Mouse (Mus musculus) gonadal fat pad, adult 2 months (tissue): Measurements from ENCODE around the gene Fbrs. TPM values are rescaled to one million over a fixed set of nuclear protein-coding genes. Genes with fewer than 3 reads are reported as not detected.
"Not testable (repeated sequence)": the region's sequence is repeated elsewhere in the genome, so short reads cannot be mapped to it uniquely, and the experiment has no call there.

Source experiments
- DNase-seq: peaks from one replicate; pipeline ENCODE4 v3.0.0-alpha.2; 2012; ENCODE audit warnings: low read depth
- polyA plus RNA-seq: library from polyadenylated mRNA; depleted of rRNA; stranded (reverse); fragments of >200 nt; gene quantifications from 2 replicates; pipeline ENCODE4 v1.2.3, GENCODE M21; 2012; rRNA removed

Gene Fbrs
- polyA plus RNA-seq = 15.3 and 27.5 TPM in 2 replicates

GRCm38 (mm10) chr7:127478635-127479317 lies at the start of gene Fbrs:
Gene Fbrs, plus strand, starts transcription at chr7:127479199.
- no peak for DNase-seq

- no peak for DNase-seq
These were observed 43.8 kb upstream of the Fbrs start for GRCm38 (mm10) chr7:127435206-127435605.

- DNase-seq = no peak
These were observed 41.3 kb upstream of the Fbrs start for GRCm38 (mm10) chr7:127437724-127438123.

DNA sequence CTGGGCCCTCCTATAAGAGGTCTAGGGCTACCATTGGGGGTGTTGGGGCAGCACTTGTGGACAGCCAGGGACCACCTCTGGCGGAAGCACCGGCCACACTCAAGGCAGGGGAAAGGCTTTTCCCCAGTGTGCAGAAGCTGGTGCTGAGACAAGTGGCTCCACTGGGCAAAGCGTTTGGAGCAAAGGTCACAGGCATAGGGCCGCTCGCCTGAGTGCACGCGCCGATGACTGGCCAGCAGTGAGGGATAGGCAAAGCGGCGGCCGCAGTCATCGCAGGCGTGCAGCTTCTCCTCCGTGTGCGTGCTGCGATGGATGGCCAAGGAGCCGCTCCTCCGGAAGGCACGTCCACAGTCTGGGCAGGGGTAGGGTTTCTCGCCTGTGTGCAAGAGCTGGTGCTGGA lies 35.0 kb upstream of the Fbrs start:
- no peak for DNase-seq

DNA sequence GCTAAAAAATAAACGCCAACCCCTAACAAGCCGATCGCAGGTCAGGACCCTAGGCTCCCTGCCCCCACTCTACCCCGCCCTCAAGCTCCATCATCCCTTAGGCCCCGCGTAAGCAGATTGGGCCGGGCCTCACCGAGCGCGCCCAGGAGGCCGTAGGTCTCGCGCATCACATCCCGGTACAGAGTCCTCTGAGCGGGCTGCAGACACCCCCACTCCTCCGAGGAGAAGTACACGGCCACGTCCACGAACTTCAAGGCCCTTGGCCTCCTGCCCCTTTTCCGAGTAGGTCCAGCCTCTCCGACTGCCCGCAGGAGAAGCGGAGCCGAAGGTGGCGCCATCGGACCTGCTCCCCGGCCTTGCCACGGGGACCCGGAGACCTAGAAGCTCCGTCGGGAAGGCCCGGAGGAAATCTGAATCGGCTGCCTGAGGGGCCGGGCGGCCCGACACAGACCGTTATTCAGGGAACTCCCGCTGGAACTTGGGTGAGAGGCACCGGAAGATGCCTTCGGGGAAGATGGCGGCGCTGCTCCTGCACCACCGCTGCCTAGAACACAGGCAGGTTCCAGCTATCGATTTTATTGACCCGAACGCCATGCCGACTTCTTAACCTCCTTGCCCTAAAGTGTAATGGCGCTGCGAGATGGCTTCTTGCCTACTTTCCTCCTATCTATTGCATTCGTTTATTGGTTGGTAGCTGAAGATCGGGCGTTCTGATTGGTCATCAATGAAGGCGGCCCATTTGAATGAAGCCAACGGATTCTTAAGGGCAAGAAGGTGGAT lies 30.3 kb upstream of the Fbrs start, which contains the start of gene Zfp689:
Zfp689 (minus strand) TSS at position 638 of the 780 bp plus-strand sequence.
- DNase-seq = peak; percentile 97

DNA sequence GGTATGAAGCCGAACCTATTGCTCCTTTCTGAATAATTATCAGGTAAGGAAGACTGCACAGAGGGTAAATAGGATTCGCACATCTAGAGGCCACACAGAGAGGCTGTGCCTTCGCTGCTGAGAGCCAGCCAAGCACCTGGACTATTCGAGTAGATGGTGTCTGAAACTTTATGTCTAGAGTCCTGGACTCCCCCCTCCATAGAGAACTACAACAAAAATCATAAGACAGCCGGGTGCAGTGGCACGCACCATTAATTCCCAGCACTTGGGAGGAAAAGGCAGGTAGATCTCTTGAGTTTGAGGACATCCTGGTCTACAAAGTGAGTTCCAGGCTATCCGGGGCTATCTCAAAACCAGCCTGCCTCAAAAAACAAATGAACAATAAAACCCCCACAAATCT lies 29.0 kb upstream of the Fbrs start:
- no peak for DNase-seq

DNA sequence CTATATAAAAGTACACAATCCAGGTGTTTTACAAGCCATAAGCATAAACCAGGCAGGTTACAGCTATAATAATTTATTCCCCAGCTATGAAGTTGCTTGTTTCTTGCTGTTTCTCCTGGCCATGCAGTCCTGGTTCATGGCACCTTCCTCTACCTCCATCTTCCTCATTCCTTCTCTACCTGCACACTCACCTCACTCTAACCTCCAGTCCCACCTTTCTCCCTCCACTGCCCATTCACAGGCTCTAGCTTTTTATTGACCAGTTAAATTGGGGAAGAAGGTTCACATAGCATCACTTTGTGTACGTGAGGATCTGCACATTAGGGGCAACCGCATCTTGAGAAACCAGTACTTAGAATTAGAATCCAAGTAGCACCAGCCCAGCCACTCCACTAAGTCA lies 25.9 kb upstream of the Fbrs start:
- no peak for DNase-seq

DNA sequence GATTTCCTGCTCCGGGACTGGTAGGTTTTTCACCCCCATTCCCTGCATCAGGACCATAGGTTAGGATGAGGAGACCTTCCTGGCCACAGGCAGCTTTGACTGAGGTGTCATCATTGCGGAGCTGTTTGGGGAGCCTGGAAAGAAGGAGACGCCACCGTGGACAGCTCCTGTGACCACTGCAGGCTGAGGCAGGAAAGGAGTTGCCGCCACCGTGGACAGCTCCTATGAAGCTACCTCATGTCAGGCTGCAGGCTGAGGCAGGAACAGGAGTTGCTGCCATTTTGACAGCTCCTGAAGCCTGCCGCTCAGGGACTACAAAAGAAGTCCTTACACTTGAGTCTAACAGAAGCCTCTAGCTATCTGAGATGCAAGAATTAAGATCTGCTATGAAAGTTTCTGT lies 24.1 kb upstream of the Fbrs start:
- DNase-seq = no peak

- DNase-seq = not testable (repeated sequence)
These were observed 20.5 kb upstream of the Fbrs start for GRCm38 (mm10) chr7:127458371-127459122.

- not testable (repeated sequence) for DNase-seq
These were observed 19.7 kb upstream of the Fbrs start, which contains the start of gene Prr14 for GRCm38 (mm10) chr7:127459311-127459710. Gene Prr14, plus strand, starts transcription at chr7:127459611.

DNA sequence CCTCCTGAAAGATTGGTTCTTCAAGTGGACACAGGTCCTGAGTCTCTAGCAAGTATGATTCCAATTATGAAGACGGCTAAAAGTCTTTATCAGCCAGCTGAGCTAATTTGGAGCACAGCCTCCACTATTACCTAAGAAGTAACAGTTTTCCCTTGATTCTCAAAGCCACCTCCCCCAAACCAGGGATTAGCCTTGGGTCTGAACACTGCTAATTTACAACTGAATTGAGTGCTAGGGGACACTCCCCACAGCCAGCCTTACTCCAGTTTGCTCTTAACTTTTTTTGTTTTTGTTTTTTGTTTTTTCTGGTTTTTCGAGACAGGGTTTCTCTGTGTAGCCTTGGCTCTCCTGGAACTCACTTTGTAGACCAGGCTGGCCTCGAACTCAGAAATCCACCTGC lies 13.8 kb upstream of the Fbrs start:
- no peak for DNase-seq

DNA sequence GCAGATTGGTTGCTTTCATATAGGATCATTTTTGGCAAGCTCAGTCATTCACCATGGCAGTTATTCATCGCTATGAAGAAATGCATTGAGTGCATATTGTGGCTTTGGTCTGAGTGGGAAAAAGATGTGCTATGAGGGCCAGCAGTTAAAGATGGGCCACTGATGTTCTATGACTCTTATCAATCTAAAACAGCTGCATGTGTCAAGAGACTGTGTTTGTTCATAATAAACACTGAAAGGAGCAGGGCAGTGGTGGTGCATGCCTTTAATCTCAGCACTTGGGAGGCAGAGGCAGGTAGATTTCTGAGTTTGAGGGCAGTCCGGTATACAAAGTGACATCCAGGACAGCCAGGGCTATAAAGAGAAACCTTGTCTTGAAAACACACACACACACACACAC lies 13.3 kb upstream of the Fbrs start:
- DNase-seq = not testable (repeated sequence)

- no peak for DNase-seq
These were observed 12.4 kb upstream of the Fbrs start for GRCm38 (mm10) chr7:127466606-127467005.

- no peak for DNase-seq
These were observed 8.8 kb upstream of the Fbrs start for GRCm38 (mm10) chr7:127470011-127470715.

DNA sequence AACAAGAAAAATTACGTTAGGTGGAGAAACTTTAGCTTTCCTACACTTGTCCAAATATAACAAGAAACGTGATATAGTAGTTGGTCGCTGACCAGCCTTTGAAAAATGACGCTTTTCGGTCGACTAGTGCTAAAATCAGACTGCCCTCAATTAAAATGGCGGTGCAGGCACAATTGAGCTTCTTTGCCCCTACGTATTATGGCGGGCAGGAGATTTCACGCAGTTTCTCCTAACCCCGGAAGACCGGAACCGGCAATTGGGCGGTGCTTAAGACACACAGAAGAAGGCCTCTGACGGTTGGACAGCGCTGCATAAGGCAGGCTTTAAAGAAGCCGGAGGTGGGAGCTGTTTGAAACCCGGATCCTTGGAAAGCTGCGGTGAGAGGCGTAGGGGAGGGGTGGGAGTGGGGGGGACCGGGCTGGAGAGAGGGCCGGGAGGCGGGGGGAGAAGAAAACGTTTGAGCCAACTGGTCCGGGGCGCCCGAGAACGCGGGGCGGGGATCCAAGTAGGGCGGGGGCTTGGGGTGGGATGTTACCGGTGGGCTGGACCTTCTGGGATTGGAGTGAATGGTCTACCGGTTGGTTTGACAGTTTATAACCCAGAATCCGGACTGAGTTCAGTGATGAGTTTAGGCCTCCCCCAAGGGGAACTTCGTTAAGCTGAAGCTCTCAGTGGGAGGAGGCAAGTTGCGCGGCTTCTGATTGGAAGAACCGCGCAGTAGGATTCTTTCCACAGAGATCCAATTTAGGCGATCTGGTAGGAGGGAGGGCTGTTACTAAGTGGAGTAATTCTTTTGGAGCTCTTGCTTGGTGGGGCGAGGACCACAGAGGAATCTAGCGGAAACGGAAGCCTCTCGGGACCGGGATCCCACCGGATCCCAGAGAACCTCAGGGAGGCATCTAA lies 8.0 kb upstream of the Fbrs start:
- peak; percentile 84 for DNase-seq

DNA sequence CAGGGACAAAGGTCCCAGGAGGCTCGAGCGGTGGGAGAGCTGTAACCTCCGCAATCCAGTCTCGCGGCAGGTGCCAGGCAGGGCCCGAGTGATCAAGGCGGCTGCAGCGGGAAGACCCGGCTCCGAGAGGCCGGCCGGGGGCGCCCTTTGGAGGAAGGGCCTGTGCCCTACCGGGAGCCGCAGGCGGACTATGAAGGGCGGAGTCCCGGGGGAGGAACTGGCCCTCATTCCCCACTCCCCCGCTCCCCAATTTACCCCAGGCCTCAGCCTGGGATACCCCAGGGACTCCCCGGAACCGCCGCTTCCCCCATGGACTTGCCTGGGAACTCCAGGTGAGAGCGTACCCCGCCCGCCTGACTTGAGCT lies 7.4 kb upstream of the Fbrs start:
- DNase-seq = no peak

DNA sequence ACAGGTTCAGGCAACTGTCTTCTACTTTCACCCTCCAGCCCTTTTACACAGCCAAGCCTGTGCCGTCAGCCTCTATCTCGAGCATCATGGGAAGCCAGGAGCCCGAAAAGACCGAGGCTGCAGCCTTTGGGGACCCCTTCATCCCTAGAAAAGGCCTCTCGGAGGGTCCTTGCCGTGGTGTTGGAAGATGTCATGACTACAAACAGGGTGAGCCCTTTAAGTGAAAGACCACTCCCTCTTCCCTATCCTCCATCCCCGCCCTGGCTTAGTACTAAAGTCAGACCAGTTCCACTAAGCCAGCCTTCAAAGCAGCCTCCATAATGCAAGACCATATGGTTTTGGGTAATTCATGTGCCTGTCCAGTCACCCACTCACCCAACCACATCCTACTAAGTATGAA lies 6.9 kb upstream of the Fbrs start:
- no peak for DNase-seq

DNA sequence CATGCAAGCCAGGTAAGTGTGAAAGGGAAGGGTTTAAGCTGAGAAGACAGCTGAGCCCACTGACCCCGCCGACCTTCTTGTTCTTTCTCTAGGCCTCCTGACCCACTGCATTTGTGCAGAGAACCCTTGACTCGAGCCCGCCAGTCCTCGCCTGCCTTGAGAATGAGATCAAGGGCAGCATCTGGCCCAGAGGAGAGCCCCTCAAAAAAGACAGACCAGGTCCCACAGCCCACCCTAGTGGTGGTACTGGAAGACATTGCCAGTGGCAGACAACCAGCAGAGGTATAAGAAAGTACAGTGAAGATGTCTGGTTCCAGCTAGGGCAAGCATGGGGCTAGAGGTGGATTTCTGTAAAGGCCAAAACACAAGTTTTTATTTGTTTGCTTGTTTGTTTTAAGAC lies 5.3 kb upstream of the Fbrs start:
- no peak for DNase-seq

DNA sequence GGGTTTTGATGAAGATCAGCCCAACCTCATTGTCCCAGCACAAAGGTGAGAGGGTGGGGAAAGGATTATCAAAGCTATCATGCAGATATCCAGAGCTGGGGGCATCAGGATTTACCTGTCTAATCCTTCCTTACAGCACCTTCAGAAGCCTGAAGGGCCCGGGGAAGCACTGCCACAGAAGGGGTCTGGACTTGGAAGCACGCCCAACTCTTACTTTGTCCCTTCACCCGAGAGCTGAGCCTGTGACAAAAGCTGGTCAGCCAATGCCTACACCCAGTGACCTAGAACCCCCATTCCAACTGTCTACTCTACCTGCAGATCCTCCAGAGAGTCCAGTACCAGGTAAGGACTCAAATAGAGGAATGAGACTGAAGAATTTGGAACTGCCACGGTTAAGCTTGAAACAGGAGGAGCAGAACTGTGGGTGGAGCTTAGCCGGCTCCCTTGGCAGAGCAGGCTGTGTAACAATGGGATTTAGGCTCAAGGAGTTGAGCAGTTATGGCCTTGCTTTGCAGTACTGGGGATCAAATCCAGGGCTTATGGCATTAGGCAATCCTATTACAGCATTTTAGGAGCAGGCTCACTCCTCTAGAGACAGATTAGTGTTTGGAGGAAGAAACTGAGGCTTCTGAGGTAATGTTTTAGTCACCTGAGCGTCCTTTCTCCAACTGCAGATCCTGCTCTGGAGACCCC lies 4.5 kb upstream of the Fbrs start:
- DNase-seq = peak; percentile 70

- no peak for DNase-seq
These were observed 3.7 kb upstream of the Fbrs start for GRCm38 (mm10) chr7:127475186-127475740.
